Mouse (Mus musculus) ES-E14 (cell line): Measurements from ENCODE around the gene Mtfr1l.

Experiments used
- MAFK ChIP-seq: IDR thresholded peaks from 2 replicates; pipeline ENCODE4 v1.6.1; 2014; ENCODE audit warnings: mild to moderate bottlenecking, low read depth, low read length, inconsistent platforms; ENCODE audit not compliant: insufficient read depth
- ZNF384 ChIP-seq: IDR thresholded peaks from 2 replicates; pipeline ENCODE4 v1.6.1; 2012; ENCODE audit warnings: low read depth, low read length, inconsistent platforms

DNA sequence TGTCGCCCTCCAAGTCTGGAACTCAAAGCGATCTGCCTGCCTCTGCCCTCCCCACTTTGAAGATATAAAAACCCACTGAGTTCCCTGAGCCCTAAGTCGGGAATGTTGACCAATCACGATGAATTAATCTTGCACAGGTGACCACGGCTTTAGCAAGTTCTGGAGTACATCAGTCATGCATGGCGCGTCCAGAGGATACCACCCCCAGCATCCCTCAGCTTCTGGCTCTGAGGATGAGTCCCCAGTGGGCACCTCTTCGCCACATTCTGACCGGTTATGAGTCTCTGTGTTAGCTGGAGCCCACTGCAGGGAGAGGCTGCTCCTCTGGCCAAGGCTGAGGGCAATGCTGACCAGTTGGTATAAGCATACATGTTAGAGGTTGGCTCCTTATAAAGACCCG lies 51.0 kb downstream of the Mtfr1l start:
- TF ChIP-seq ZNF384 (no peak), MAFK (no peak)
